Mouse (Mus musculus): Measurements from ENCODE around the gene Fam193a.

DNA sequence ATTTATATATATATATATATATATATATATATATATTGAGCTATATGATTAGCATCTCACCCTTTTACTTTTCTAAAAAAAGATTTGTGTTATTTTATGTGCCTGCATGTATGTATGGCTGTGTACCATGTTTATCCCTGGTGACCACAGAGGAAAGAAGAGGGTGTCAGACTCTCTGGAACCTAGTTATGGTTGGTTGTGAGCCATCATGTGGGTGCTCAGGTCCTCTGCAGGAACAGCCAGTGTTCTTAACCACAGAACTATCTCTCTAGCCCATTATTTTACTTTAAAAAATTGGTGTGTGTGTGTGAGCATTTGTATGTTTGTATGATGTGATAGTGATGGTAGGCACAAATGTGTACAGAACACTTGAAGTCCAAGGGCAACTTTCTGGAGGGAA, 9.1 kb downstream of the Fam193a start:
- TF ChIP-seq CTCF (IDR thresholded peaks at IDR 0.05; ENCODE audit: low read depth, low read length) (no peak), POLR2A (IDR thresholded peaks at IDR 0.05; ENCODE audit: insufficient read depth, low read length) (no peak)
